Mouse (Mus musculus): Measurements from ENCODE around the gene Npm1. TPM values are rescaled to one million over a fixed set of nuclear protein-coding genes. Genes with fewer than 3 reads are reported as not detected.

Npm1 gene
- total RNA-seq (2014; fragmentation: Nextera tagmentation) = 3,299 and 3,437 TPM in 2 replicates
- total RNA-seq (2017) = 6,261 and 6,441 TPM in 2 replicates

DNA sequence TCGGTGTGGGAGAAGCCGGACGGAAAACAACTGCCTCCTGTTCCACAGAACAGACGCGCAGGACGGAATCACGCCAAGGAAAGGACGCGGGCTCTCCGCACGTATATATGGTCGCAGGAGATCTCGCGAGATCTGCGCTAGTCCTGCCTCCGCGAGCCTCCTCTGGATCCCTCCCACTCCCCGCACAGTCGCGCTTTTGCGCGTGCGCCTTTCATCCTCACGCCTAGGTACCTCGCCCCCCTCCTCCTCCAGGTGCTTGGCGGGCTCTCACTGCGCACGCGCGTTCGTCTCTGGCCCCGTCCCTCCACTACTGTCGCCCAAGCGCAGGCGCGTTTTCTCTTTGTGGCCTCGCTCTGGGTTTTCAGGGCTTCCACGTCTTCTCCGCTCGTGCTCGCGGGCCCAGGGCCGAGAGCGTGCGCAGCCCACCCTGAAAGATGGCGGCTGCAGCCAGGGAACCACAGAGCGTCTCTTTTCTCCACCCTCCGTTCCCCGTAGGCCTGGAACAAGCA, at the start of gene Npm1:
Gene Npm1 (minus strand): TSS at position 209 of the 509 bp plus-strand sequence.
- ATAC-seq (replicated peaks; ENCODE audit: low FRiP score, low TSS enrichment, poor library complexity, severe bottlenecking) = peak; percentile 96

- ATAC-seq (replicated peaks; ENCODE audit: low FRiP score, low TSS enrichment, poor library complexity, severe bottlenecking) = no peak
These were observed 44.4 kb upstream of the Npm1 start for GRCm38 (mm10) chr11:33207411-33207810.

GRCm38 (mm10) chr11:33204966-33205365, 42.0 kb upstream of the Npm1 start:
- no peak for ATAC-seq (replicated peaks; ENCODE audit: low FRiP score, low TSS enrichment, poor library complexity, severe bottlenecking)

- ATAC-seq (replicated peaks; ENCODE audit: low FRiP score, low TSS enrichment, poor library complexity, severe bottlenecking) = no peak
These were observed 41.3 kb upstream of the Npm1 start for GRCm38 (mm10) chr11:33204329-33204705.

GRCm38 (mm10) chr11:33203383-33204328, 40.6 kb upstream of the Npm1 start, which contains the start of gene Tlx3:
TSS of gene Tlx3 (minus strand) at chr11:33203589.
- no peak for ATAC-seq (replicated peaks; ENCODE audit: low FRiP score, low TSS enrichment, poor library complexity, severe bottlenecking)

GRCm38 (mm10) chr11:33202972-33203371, 40.0 kb upstream of the Npm1 start:
- ATAC-seq (replicated peaks; ENCODE audit: low FRiP score, low TSS enrichment, poor library complexity, severe bottlenecking) = no peak

DNA sequence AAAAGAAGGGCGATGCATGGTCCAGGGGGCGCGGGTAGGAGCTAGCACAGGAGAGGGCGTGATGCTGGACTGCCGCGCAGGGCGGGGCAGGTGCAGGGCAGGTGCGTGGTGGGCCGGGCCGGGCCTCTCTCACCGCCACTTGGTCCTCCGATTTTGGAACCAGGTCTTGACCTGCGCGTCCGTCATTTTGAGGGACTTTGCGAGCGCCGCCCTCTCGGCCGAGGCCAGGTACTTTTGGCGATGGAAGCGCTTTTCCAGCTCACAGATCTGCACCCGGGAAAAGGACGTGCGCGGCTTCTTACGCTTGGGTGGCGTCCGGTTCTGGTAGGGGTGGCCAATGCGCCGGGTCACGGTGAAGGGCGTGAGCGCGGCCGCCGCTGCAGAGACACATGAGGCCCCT, 39.3 kb upstream of the Npm1 start:
- no peak for ATAC-seq (replicated peaks; ENCODE audit: low FRiP score, low TSS enrichment, poor library complexity, severe bottlenecking)

GRCm38 (mm10) chr11:33201626-33202010, 38.6 kb upstream of the Npm1 start:
- no peak for ATAC-seq (replicated peaks; ENCODE audit: low FRiP score, low TSS enrichment, poor library complexity, severe bottlenecking)

GRCm38 (mm10) chr11:33200764-33201625, 38.0 kb upstream of the Npm1 start:
- ATAC-seq (replicated peaks; ENCODE audit: low FRiP score, low TSS enrichment, poor library complexity, severe bottlenecking) = no peak

DNA sequence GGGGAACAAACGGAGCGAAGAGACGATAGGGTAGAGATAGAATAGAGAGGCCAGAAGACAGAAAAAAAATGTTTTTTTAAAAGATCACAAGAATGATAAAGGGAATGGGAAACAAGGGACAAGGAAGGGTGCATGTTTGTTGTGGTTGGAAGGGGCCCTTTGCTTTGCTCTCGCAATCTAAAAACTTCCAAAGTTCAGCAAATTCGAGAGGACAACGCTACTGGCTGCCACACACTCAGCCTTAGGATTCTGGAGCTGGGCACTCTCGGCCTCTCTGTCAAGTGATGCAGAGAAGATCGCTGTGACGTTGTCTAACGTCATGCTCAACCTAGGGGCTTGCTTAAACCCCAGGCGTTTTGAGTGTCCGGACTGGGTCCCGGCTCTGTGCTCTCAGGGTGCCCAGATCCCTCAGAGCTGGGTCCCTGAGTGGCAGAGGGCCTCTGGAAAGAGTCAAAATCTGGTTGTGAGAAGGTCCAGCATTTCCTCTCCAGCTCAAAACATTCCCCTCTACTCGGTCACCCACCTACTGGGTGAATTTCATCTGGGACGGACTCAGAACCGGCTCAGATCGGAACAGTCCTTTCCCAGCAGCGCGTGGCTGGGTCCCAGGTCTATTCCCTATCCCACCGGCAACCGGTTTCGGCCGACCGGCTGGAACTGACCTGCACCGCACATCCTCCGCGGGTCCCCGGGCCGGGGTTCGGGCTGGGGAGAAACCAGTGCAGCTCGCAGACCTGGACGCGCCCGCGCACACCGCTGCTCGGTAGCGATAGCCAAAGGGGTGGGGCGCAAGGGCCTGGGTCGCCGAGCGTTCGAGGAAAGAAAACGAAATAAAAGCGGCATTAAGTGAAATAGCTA, 37.1 kb upstream of the Npm1 start:
- ATAC-seq (replicated peaks; ENCODE audit: low FRiP score, low TSS enrichment, poor library complexity, severe bottlenecking) = no peak

- no peak for ATAC-seq (replicated peaks; ENCODE audit: low FRiP score, low TSS enrichment, poor library complexity, severe bottlenecking)
These were observed 36.1 kb upstream of the Npm1 start for GRCm38 (mm10) chr11:33199117-33199514.

DNA sequence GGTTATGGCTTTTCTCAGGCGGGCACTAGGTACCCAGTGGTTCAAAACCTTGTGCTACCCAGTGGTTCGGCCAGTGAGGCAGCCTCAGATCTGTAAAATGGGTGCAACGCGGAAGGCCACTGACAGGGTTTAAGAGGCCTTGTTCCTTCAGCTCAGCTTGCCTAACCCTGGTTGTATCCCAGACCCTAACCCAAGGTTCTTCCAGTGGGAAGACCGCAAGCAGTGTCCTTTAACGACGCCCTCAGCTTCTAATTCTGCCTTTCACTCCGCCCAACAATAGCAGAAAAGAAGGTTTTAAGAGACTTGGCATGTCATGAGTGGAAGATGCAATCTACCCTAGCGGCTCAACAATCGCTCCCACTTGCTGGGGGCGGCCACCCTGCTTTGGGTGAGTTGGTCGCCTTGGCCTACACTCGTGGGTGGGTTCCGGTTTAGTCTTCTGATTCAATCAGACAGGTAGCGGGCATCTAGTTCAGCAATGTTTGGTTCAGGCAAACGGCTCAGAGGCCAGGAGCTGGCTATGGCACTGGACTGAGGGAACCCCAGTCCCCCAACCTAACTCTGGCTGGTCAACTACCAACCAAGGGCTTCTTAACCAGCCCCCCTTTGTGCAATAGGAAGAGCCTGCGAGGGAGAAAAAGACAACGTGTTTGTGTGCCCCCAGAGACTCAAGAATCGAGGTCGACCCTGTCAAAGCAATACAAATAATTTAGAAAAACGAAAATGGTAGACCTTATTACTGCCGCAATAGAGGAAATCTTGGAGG, 35.5 kb upstream of the Npm1 start:
- ATAC-seq (replicated peaks; ENCODE audit: low FRiP score, low TSS enrichment, poor library complexity, severe bottlenecking) = no peak

- ATAC-seq (replicated peaks; ENCODE audit: low FRiP score, low TSS enrichment, poor library complexity, severe bottlenecking) = no peak
These were observed 34.7 kb upstream of the Npm1 start for GRCm38 (mm10) chr11:33197673-33198072.

- no peak for ATAC-seq (replicated peaks; ENCODE audit: low FRiP score, low TSS enrichment, poor library complexity, severe bottlenecking)
These were observed 34.1 kb upstream of the Npm1 start for GRCm38 (mm10) chr11:33197133-33197514.

DNA sequence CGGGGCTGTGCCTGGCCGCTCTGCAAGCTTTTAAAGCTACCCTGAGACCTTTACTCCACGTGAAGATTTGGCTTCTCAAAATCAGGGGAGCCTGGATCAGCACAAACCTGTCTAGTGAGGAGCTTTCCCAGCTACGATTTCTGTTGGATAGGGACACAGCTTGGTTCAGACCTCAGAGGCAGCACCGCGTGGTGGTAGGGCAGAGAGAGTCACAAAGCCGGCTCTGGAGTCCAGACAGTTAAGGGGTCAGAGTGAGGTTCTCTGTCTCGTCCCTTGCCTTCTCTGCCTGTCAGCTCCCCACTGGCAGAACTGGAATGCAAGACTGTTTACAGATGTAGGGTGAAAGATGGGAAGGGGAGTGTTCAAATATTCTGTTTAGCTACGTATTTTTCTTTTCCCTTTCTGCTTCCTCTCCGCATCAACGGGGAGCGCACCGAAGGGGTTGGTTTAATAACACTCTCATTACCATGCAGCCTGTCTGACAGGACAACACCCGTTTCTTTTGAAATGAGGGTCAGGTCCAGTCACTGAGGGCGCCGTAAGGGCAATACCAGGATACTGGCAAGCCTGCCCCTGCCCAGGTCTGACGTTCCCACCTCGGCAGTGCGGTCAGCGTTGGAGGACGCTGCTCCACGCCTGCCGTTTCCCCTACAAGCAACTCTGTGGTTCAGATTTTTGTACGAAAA, 33.6 kb upstream of the Npm1 start:
- ATAC-seq (replicated peaks; ENCODE audit: low FRiP score, low TSS enrichment, poor library complexity, severe bottlenecking) = no peak

DNA sequence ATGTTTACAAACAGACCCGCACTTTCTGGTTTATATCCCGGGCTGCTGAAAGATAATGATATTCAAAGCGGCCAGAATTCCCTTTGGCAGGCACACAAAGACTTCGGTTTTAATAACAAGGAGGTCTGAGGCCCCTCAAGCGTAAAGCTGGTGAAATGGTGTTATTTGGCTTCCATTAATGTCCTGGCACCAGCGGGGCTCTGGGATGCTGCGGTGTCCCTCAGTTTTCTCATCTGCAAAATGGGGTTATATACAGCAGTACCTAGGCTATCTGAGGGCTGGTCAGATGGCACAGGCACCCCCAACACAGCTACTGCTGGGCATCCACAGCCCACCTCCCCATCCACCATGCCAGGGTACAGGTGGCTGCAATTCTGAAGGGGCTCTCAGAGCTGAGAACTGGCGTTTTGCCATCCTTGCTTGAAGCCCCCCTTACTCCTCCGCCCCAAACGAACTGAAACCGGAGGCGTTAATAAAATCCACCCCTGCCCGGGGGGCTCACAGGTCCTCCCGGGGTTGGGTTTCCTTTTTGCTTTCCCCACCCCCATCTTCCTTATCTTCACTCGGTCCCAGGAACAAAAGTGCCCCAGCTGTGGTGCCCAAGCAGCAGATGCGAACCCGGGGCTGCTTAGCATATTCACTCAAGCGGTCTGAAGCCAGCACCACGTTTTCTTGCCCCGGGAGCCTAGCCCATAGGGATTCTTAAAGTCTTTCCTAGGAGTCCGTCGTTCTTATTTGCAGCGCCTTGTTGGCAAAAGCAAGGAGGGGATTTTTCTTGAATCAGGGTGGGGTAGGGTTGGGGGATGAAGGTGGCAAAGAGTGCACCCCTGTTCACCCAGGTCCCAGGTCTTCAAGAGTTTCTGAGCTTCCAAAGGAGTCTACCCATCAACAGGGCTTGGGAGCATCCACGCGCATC, 32.8 kb upstream of the Npm1 start:
- no peak for ATAC-seq (replicated peaks; ENCODE audit: low FRiP score, low TSS enrichment, poor library complexity, severe bottlenecking)

DNA sequence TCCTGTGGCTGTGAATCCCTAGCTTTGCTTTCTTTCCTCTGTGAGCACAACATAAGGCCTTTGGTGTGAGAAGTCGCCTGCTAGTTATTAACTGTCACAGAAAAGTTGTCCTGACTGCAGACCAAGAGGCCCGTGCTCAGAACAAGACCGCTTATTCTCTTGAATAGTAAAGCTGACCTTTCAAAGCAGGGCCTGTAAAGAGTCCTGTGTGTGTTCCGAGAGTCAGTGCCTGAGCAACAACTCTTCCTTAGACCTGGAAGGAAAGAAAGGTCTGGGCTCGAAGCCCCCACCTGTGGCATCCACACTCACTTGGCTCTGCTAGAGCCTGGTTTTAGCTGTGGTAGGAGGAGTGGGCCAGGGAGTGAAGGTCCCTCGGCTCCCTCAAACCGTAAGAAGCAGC, 32.1 kb upstream of the Npm1 start:
- no peak for ATAC-seq (replicated peaks; ENCODE audit: low FRiP score, low TSS enrichment, poor library complexity, severe bottlenecking)

All from megakaryocyte-erythroid progenitor cell, adult 5-6 weeks (primary cell).